Mouse (Mus musculus) brown adipose tissue, adult 24 weeks (tissue): ENCODE data around the gene Tsr1. TPM values are rescaled to one million over a fixed set of nuclear protein-coding genes. Genes with fewer than 3 reads are reported as not detected.

ENCODE experiments used
- H3K27ac ChIP-seq: fragments of 200-500 bp; replicated peaks from 2 replicates; pipeline ENCODE4 v1.5.1; 2012; ENCODE audit warnings: low read depth, mild to moderate bottlenecking, low read length
- H3K4me1 ChIP-seq: fragments of 200-500 bp; 2 replicates; pipeline ENCODE4 v1.6.1; 2012; ENCODE audit warnings: low read length, mixed read lengths; ENCODE audit not compliant: control insufficient read depth, insufficient read depth, insufficient read length
- H3K4me3 ChIP-seq: fragments of 200-500 bp; 2 replicates; pipeline ENCODE4 v1.5.1; 2012; ENCODE audit warnings: low read depth, mild to moderate bottlenecking, low read length, moderate library complexity; ENCODE audit not compliant: insufficient read depth
- polyA plus RNA-seq: library from polyadenylated mRNA; stranded (reverse); fragments of >200 nt; gene quantifications from 2 replicates; pipeline ENCODE4 v1.2.4, GENCODE M21; 2012; ENCODE audit not compliant: missing spikeins, insufficient read depth, insufficient read length

Gene Tsr1
- polyA plus RNA-seq, 1 experiment = 7.0 TPM

DNA sequence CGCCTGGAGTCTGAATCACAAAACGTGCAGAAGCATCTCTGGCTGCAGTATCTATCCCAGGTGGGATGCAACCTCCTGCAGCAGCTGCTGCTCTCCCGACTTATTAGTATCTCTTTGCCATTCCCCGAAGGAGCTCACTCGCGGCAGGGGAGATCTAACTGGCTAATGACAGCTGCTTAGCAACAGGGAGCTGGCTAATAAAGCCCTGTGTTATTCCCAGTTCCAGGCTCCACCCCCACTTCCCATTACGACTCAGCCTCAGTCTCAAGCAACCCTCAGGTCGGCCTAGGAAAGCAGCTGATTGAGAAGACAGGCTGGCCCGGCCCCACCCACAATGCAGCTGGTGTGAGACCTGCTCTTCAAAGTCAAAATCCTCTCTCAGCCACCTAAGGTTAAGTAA lies 21.1 kb upstream of the Tsr1 start:
- no peak overlapping the region for H3K27ac ChIP-seq
- H3K4me1 ChIP-seq = no peaks in the 10 kb centered on the region
- no peak overlapping the region for H3K4me3 ChIP-seq

DNA sequence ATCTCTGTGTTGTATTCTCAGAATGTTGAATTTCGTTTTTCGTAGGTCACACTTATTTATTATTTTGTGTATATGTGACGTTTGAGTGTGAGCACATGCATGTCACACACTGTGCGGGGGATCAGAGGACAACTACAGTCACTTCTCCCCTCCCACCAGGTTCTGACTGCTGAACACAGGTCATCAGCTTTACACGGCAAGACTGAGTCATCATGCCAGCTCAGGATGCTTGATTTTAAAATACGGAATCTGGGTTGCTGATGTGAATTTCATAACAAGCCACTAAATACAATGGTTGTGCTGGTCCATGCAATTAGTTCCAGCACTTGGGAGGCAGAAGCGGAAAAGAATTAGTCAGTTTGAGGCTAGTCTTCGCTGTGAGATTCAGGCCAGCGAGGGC lies 16.9 kb upstream of the Tsr1 start:
- H3K27ac ChIP-seq = no peak overlapping the region
- H3K4me1 ChIP-seq = 0 out of 2 replicates have a peak, but pooled peaks cover 2% of the 10 kb centered on the region
- no peak overlapping the region for H3K4me3 ChIP-seq

GRCm38 (mm10) chr11:74881979-74882378 lies 15.9 kb upstream of the Tsr1 start:
- H3K27ac ChIP-seq = no peak overlapping the region
- H3K4me3 ChIP-seq = no peak overlapping the region

GRCm38 (mm10) chr11:74883098-74883497 lies 14.8 kb upstream of the Tsr1 start:
- Histone ChIP-seq H3K4me1 (0 out of 2 replicates have a peak, but pooled peaks cover 2% of the 10 kb centered on the region), H3K4me3 (no peak overlapping the region), H3K27ac (no peak overlapping the region)

More at GRCm38 (mm10) chr11:74881979-74882378, 15.9 kb upstream of the Tsr1 start:
- 0 out of 2 replicates have a peak, but pooled peaks cover 2% of the 10 kb centered on the region for H3K4me1 ChIP-seq

DNA sequence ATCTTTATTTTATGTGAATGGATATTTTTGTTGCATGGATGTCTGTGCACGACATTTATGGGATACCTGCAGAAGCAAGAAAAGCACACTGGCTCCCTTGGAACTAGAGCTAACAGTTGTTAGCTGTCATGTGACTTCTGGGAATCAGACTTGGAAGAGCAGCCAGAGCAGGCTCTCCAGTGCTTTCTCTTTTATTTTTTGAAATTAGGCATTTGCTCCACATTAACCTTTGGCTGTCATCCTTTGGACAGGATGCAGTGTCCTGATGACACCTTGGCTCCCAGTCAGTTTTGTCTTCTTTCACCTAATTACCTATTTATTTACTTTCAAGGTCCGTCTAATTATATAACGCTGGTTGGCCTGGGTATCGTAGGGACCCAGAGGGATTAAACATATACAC lies 3.3 kb upstream of the Tsr1 start:
- Histone ChIP-seq H3K4me1 (no peaks in the 10 kb centered on the region), H3K27ac (no peak overlapping the region), H3K4me3 (peak overlapping the region; percentile 9; the same call in 1 of the 2 replicates)

DNA sequence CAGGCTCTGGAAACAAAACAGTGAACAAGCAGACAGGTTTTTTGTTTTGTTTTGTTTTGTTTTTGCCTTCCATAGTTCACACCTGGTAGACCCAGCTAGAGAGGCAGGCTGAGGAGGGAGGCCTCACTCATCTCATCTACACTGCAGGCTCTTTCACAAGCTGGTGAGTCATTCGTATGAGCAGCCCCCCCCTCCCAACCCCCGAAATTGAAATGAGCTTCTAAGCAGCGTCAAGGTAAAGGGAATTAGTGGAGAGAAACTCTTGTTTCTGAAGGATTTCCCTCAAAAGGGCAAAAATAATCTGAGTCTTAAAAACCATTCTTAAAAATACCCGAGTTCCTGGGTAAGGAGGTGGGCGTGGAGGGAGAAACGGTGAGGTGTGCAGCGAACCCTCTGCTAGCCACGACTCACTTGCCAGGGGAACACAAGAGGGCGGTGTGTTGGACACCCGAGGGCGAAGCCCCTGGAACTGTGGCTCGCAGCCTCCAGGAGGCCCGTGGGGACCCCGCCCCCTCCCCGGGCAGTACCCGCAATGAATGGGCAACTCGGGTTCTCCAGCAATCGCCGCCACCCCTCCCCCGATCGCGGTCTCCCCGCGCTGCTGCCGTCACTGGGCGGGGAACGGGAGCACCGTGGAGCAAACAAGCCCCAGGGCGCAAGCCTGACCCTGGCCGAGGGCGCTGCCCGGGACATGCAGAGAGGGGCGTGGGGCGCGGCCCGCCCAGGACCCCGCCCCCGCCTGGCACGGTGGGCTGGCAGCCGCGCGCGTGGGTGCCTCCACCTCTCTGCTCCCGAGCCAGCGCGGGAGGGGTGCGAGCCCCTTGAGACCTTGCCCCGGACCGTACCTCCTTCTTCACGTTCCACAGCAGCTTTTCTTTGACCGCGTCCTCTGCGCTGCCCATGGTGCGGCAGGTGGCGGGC lies 1.6 kb upstream of the Tsr1 start:
- H3K4me1 ChIP-seq = no peaks in the 10 kb centered on the region
- H3K4me3 ChIP-seq = peak overlapping the region; percentile 76
- peak overlapping the region; percentile 25; the same call in 1 of the 2 replicates for H3K27ac ChIP-seq

DNA sequence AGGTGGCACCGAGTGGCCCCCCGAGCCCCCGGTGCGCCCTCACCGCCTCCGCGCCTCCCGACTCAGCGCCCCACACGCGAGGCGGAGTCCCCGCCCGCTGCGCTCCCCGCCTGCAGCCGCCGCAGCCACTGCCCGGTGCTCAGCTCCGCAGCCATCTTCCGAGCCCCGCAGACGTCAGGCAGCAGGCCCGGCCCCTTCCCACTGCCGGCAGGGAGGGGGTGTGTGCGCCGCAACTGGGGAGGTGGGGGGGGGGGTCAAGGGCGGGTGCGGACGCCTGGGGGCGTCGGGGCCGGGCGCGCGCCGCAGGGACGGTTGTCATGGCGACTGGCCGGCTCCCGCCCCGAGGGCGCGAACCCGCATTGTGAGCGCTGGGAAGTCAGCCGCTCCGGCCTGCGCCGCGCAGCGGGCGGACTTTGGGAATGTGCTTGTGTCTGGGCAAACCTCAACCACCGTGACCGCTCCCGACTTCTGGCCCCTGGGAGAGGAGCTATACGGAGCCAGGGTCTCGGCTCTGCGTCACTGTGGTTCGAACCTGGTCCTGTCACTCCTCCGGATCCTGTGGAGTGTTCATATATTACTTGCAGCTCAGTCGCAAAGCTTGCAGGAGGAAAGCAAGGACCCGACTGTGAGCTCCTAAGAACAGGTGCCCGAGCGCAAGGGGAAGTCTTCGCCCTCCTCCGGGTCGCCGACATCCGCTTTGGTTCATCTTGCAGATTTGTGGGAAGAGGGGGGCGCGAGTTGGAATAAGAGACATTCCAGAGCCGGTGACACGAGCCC lies 782 bp upstream of the Tsr1 start, which contains the start of gene Sgsm2:
Gene Sgsm2, minus strand, starts transcription at position 160 of the 777 bp plus-strand sequence.
- Histone ChIP-seq H3K4me3 (peak within 1 kb of the TSS; percentile 76), H3K4me1 (no peaks in the 10 kb centered on the region), H3K27ac (peak within 1 kb of the TSS; percentile 25; the same call in 1 of the 2 replicates)

GRCm38 (mm10) chr11:74898517-74898827 lies 601 bp downstream of the Tsr1 start:
- H3K27ac ChIP-seq = no peak overlapping the region
- H3K4me1 ChIP-seq = no peaks in the 10 kb centered on the region
- H3K4me3 ChIP-seq = peak overlapping the region; percentile 76

DNA sequence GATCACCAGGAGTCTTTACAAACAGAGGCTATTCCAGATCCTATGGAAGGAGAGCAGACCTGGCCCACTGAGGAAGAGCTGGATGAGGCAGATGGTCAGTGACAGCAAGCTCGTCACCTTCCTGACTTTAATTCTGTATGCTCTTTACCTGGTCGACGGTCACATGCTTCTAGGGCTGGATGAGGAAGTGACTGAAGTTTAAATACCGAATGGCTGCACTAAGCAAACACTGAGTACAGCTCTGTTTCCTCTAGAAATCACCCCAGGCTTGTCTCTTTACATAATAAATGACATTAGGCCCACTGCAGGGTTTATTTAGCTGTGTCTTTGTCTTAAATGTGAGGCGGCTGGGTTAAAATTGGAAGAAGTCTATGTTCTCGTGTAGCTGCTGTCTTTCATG lies 3.7 kb downstream of the Tsr1 start:
- H3K4me1 ChIP-seq = no peaks in the 10 kb centered on the region
- H3K27ac ChIP-seq = no peak overlapping the region
- no peak overlapping the region for H3K4me3 ChIP-seq

- no peaks in the 10 kb centered on the region for H3K4me1 ChIP-seq
- H3K27ac ChIP-seq = no peak overlapping the region
- no peak overlapping the region for H3K4me3 ChIP-seq
Observed at GRCm38 (mm10) chr11:74902416-74902815, 4.5 kb downstream of the Tsr1 start.

GRCm38 (mm10) chr11:74907850-74908249 lies 10.0 kb downstream of the Tsr1 start:
- Histone ChIP-seq H3K4me1 (no peaks in the 10 kb centered on the region), H3K4me3 (no peak overlapping the region), H3K27ac (no peak overlapping the region)

- Histone ChIP-seq H3K4me1 (no peaks in the 10 kb centered on the region), H3K27ac (no peak overlapping the region), H3K4me3 (no peak overlapping the region)
Observed at GRCm38 (mm10) chr11:74908618-74909399, 10.9 kb downstream of the Tsr1 start.

- no peaks in the 10 kb centered on the region for H3K4me1 ChIP-seq
- H3K4me3 ChIP-seq = no peak overlapping the region
- H3K27ac ChIP-seq = no peak overlapping the region
Observed at GRCm38 (mm10) chr11:74909978-74910377, 12.1 kb downstream of the Tsr1 start.

- no peak overlapping the region for H3K27ac ChIP-seq
Observed at GRCm38 (mm10) chr11:74912492-74912891, 14.6 kb downstream of the Tsr1 start.

GRCm38 (mm10) chr11:74919249-74919648 lies 21.4 kb downstream of the Tsr1 start:
- no peak overlapping the region for H3K4me3 ChIP-seq
- no peaks in the 10 kb centered on the region for H3K4me1 ChIP-seq
- H3K27ac ChIP-seq = no peak overlapping the region

More at GRCm38 (mm10) chr11:74912492-74912891, 14.6 kb downstream of the Tsr1 start:
- Histone ChIP-seq H3K4me1 (no peaks in the 10 kb centered on the region), H3K4me3 (no peak overlapping the region)
